Comparison of ENCODE assay signal across 27 mouse cellular contexts in genomic region chr16:60468200-60468785, GRCm38 (mm10).
DNase-seq lines count a peak whose midpoint lies in the region; ATAC-seq lines count a peak whose summit lies in the region.
"Had no signal": no experiment of that assay in that cellular context is flagged by ENCODE, and none has a peak within 500 bp of the region (broad histone marks: within the 10 kb centered on the region; RNA-seq: fewer than 3 reads in every experiment).

No protein-coding gene starts in this region.

- H3K4me1 ChIP-seq in heart, embryonic 12.5 days (replicated peaks): no peaks in the 10 kb centered on the region
- H3K4me1 ChIP-seq in midbrain, embryonic 14.5 days (ENCODE audit: control insufficient read depth, insufficient read depth, low read length): no peaks in the 10 kb centered on the region
- no peaks in the 10 kb centered on the region for H3K4me1 ChIP-seq in midbrain, embryonic 11.5 days (ENCODE audit: control insufficient read depth, insufficient read depth, low read length)
- no peaks in the 10 kb centered on the region for H3K4me1 ChIP-seq in midbrain, embryonic 16.5 days (ENCODE audit: control insufficient read depth, insufficient read depth, low read length)
- H3K4me1 ChIP-seq: embryonic facial prominence, embryonic 10.5 days; embryonic facial prominence, embryonic 13.5 days; forebrain, embryonic 12.5 days; heart, embryonic 13.5 days had no signal

- H3K36me3 ChIP-seq in heart, embryonic 12.5 days: no peaks in the 10 kb centered on the region
- H3K36me3 ChIP-seq in midbrain, embryonic 14.5 days (ENCODE audit: control insufficient read depth, insufficient read depth, low read length): no peaks in the 10 kb centered on the region
- H3K36me3 ChIP-seq in midbrain, embryonic 11.5 days (ENCODE audit: control insufficient read depth, insufficient read depth, low read length): no peaks in the 10 kb centered on the region
- H3K36me3 ChIP-seq in midbrain, embryonic 16.5 days (ENCODE audit: control insufficient read depth, insufficient read depth, low read length): no peaks in the 10 kb centered on the region
- H3K36me3 ChIP-seq: embryonic facial prominence, embryonic 10.5 days; embryonic facial prominence, embryonic 13.5 days; forebrain, embryonic 12.5 days; heart, embryonic 13.5 days had no signal

- peak; percentile 23 for DNase-seq in heart, adult 11 months
- DNase-seq in midbrain, embryonic 14.5 days: peak; percentile 5
- no peak for DNase-seq in midbrain, embryonic 11.5 days (ENCODE audit: low spot score, missing footprints)
- no peak for DNase-seq in gastrocnemius, postnatal 4 days (ENCODE audit: low spot score in 2 of 2)
- DNase-seq: adrenal gland, adult 2 months; adrenal gland, postnatal 14 days; cerebellum, adult 11-12 months; cerebellum, adult 8-10 months; cerebellum, postnatal 10 days; cerebellum, postnatal 36 days; embryo, embryonic 11 days; gastrocnemius, postnatal 10 days; gastrocnemius, postnatal 36 days; heart, adult 18-20 months; heart, postnatal 14 days; heart, postnatal 4 days had no signal

- H3K4me2 ChIP-seq in heart, embryonic 12.5 days: no peak overlapping the region
- no peak overlapping the region for H3K4me2 ChIP-seq in midbrain, embryonic 14.5 days (ENCODE audit: low read length)
- no peak overlapping the region for H3K4me2 ChIP-seq in midbrain, embryonic 11.5 days
- no peak overlapping the region for H3K4me2 ChIP-seq in midbrain, embryonic 16.5 days (ENCODE audit: low read length)
- H3K4me2 ChIP-seq: embryonic facial prominence, embryonic 13.5 days; forebrain, embryonic 12.5 days; heart, embryonic 13.5 days; hindbrain, embryonic 14.5 days had no signal

- WGBS in heart, embryonic 12.5 days: 60% methylated on average over 7 of the region's 7 CpGs
- WGBS in midbrain, embryonic 14.5 days: 72% methylated on average over 7 of the region's 7 CpGs
- 78% methylated on average over 7 of the region's 7 CpGs for WGBS in midbrain, embryonic 11.5 days
- WGBS in midbrain, embryonic 16.5 days: 64% methylated on average over 7 of the region's 7 CpGs

- no peak for ATAC-seq in heart, embryonic 12.5 days (ENCODE audit: insufficient number of reproducible peaks, low FRiP score)
- ATAC-seq in midbrain, embryonic 14.5 days (ENCODE audit: low FRiP score, low TSS enrichment): no peak
- no peak for ATAC-seq in midbrain, embryonic 11.5 days (ENCODE audit: low FRiP score)
- ATAC-seq in midbrain, embryonic 16.5 days: peak; percentile 84; the same call in 1 of the 2 replicates
- ATAC-seq: CD4-positive, CD25-positive, alpha-beta regulatory T cell, adult 4 months; hindbrain, postnatal 0 days; inflammation-experienced regulatory T-cells, adult 6 months had no signal

- no peaks in the 10 kb centered on the region for H3K27me3 ChIP-seq in heart, embryonic 12.5 days (replicated peaks)
- H3K27me3 ChIP-seq in midbrain, embryonic 14.5 days (ENCODE audit: control insufficient read depth, insufficient read depth, low read length): no peaks in the 10 kb centered on the region
- H3K27me3 ChIP-seq in midbrain, embryonic 11.5 days (ENCODE audit: control insufficient read depth, insufficient read depth, low read length): no peaks in the 10 kb centered on the region
- no peaks in the 10 kb centered on the region for H3K27me3 ChIP-seq in midbrain, embryonic 16.5 days (ENCODE audit: control insufficient read depth, insufficient read depth, low read depth, low read length)
- H3K27me3 ChIP-seq: embryonic facial prominence, embryonic 13.5 days; forebrain, embryonic 12.5 days; heart, embryonic 13.5 days had no signal

- no peak overlapping the region for H3K9ac ChIP-seq in heart, embryonic 12.5 days
- H3K9ac ChIP-seq in midbrain, embryonic 14.5 days (replicated peaks; ENCODE audit: low read length): no peak overlapping the region
- no peak overlapping the region for H3K9ac ChIP-seq in midbrain, embryonic 11.5 days (ENCODE audit: low read length)
- no peak overlapping the region for H3K9ac ChIP-seq in midbrain, embryonic 16.5 days (ENCODE audit: low read depth, low read length)
- H3K9ac ChIP-seq: embryonic facial prominence, embryonic 13.5 days; forebrain, embryonic 12.5 days; heart, embryonic 13.5 days; hindbrain, embryonic 14.5 days had no signal

- no peak overlapping the region for H3K4me3 ChIP-seq in heart, embryonic 12.5 days
- no peak overlapping the region for H3K4me3 ChIP-seq in midbrain, embryonic 14.5 days (replicated peaks; ENCODE audit: low read depth, low read length)
- H3K4me3 ChIP-seq in midbrain, embryonic 11.5 days (ENCODE audit: low read depth, low read length): no peak overlapping the region
- H3K4me3 ChIP-seq in midbrain, embryonic 16.5 days (ENCODE audit: low read depth, low read length): no peak overlapping the region
- H3K4me3 ChIP-seq: embryonic facial prominence, embryonic 10.5 days; embryonic facial prominence, embryonic 13.5 days; erythroblast, embryonic 14.5 days; forebrain, embryonic 12.5 days; heart, embryonic 13.5 days had no signal

- no peak overlapping the region for H3K27ac ChIP-seq in heart, embryonic 12.5 days (ENCODE audit: poor library complexity, severe bottlenecking)
- no peak overlapping the region for H3K27ac ChIP-seq in midbrain, embryonic 14.5 days (replicated peaks; ENCODE audit: low read depth, low read length)
- no peak overlapping the region for H3K27ac ChIP-seq in midbrain, embryonic 11.5 days (ENCODE audit: low read depth, low read length)
- no peak overlapping the region for H3K27ac ChIP-seq in midbrain, embryonic 16.5 days (ENCODE audit: low read length)
- H3K27ac ChIP-seq: embryonic facial prominence, embryonic 10.5 days; embryonic facial prominence, embryonic 13.5 days; forebrain, embryonic 12.5 days; heart, embryonic 13.5 days; hindbrain, embryonic 14.5 days; hindbrain, postnatal 0 days had no signal

- H3K9me3 ChIP-seq in heart, embryonic 12.5 days (replicated peaks): no peaks in the 10 kb centered on the region
- H3K9me3 ChIP-seq in midbrain, embryonic 14.5 days (ENCODE audit: control insufficient read depth, low read length): no peaks in the 10 kb centered on the region
- no peaks in the 10 kb centered on the region for H3K9me3 ChIP-seq in midbrain, embryonic 11.5 days (ENCODE audit: control insufficient read depth, low read length)
- no peaks in the 10 kb centered on the region for H3K9me3 ChIP-seq in midbrain, embryonic 16.5 days (replicated peaks; ENCODE audit: control insufficient read depth, low read length, poor library complexity, severe bottlenecking)
- H3K9me3 ChIP-seq: embryonic facial prominence, embryonic 10.5 days; embryonic facial prominence, embryonic 13.5 days; forebrain, embryonic 12.5 days; heart, embryonic 13.5 days had no signal

Comparison
In these comparisons a context has a peak if more than half of its experiments do, and no peak if none do; other contexts are left out.
1. DNase-seq: peak in heart, adult 11 months (single experiment) and midbrain, embryonic 14.5 days (single experiment); none in midbrain, embryonic 11.5 days (single experiment) and gastrocnemius, postnatal 4 days (0 of 2).